Mouse (Mus musculus): Measurements from ENCODE around the gene Rhox3e.
"Not testable (repeated sequence)": the region's sequence is repeated elsewhere in the genome, so short reads cannot be mapped to it uniquely, and the experiment has no call there.

The Rhox3e gene

GRCm38 (mm10) chrX:37541719-37542118 is at the start of gene Rhox3e:
TSS of gene Rhox3e (plus strand) at chrX:37542019.
- DNase-seq: not testable (repeated sequence)

DNA sequence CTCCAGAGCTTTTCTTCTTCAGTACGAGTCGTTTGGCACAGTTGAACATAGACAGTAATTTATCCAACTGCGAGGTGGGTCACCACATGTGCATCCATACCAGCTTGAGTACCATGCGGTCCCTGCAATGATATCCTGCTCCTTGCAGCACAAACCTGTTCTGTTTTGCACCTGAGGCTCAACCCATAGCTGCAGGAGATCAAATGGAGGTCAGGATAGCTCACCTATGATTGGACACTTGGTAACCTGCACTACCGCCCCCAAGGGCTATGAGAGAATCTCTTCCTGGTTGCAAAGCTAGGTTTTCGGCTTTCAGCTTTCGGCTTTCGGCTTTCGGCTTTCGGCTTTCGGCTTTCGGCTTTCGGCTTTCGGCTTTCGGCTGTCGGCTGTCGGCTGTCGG is 27.8 kb upstream of the Rhox3e start, which contains the start of gene Rhox4d:
Gene Rhox4d, plus strand, starts transcription at position 301 of the 400 bp plus-strand sequence.
- not testable (repeated sequence) for DNase-seq

GRCm38 (mm10) chrX:37530152-37530551 is 11.7 kb upstream of the Rhox3e start, which contains the start of gene Rhox2e:
TSS of gene Rhox2e (plus strand) at chrX:37530452.
- not testable (repeated sequence) for DNase-seq

GRCm38 (mm10) chrX:37557112-37557511 is 15.3 kb downstream of the Rhox3e start, which contains the start of gene Rhox4e:
TSS of gene Rhox4e (plus strand) at chrX:37557412.
- DNase-seq: not testable (repeated sequence)

GRCm38 (mm10) chrX:37571105-37571504 is 29.3 kb downstream of the Rhox3e start, which contains the start of gene Rhox2f:
TSS of gene Rhox2f (plus strand) at chrX:37571405.
- not testable (repeated sequence) for DNase-seq

- DNase-seq: not testable (repeated sequence)
Observed at GRCm38 (mm10) chrX:37572638-37573037, 30.8 kb downstream of the Rhox3e start.

GRCm38 (mm10) chrX:37580692-37581091 is 38.9 kb downstream of the Rhox3e start, which contains the start of gene Rhox3f:
TSS of gene Rhox3f (plus strand) at chrX:37580992.
- DNase-seq: not testable (repeated sequence)

Data from cerebellum, postnatal 25 days (tissue).